ENCODE assay signal across 10 mouse cellular contexts in the genomic region with DNA sequence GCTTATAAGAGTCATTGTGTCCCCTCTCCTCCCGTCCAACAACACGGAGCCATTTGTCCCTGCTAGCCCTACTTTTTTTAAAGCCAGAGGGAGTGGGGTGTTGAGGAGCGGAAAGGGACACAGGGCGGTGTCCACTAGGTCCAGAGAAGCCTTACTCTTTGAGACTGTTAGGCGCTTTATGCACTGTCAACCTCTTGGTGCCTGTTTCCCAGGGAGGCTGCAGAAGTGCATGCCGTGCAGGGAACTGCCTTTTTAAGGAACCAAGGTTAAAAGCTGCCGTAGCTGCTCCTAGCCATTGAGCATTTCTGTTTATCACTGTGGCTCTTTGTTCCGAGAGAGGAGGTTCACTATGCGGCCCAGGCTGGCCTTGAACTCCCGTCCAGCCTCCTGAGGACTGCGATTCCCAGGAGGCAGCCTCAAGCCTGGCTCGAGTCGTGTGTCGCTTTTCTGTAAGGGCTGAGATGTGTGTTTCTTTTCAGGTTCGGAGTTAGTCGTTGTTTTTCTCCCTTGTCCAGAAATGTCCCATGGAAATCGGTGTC. TPM values are rescaled to one million over a fixed set of nuclear protein-coding genes. Genes with fewer than 3 reads are reported as not detected.
A peak's percentile ranks its signal among the peaks of the same experiment; 100 is the strongest.
DNase-seq lines count a peak whose midpoint lies in the region; ATAC-seq and TF ChIP-seq lines count a peak whose summit lies in the region.
"Had no signal": no experiment of that assay in that cellular context is flagged by ENCODE, and none has a peak within 500 bp of the region (broad histone marks: within the 10 kb centered on the region; RNA-seq: fewer than 3 reads in every experiment).

No protein-coding gene starts in this region.

- ATAC-seq in heart, embryonic 14.5 days (ENCODE audit: insufficient number of reproducible peaks, insufficient read depth, low FRiP score, low read depth): no peak
- no peak for ATAC-seq in hindbrain, embryonic 13.5 days (ENCODE audit: low FRiP score)

- no peaks in the 10 kb centered on the region for H3K9me3 ChIP-seq in heart, embryonic 14.5 days (ENCODE audit: control insufficient read depth, low read length)
- no peaks in the 10 kb centered on the region for H3K9me3 ChIP-seq in hindbrain, embryonic 13.5 days
- H3K9me3 ChIP-seq in midbrain, embryonic 10.5 days (replicated peaks): no peaks in the 10 kb centered on the region

- H3K4me3 ChIP-seq in heart, embryonic 14.5 days (ENCODE audit: control insufficient read depth in 1 of 2, insufficient read depth in 1 of 2, low read depth in 1 of 2, low read length in 2 of 2): peak overlapping the region; percentile 80 to 99; a peak in 3 of 4 replicates
- peak overlapping the region; percentile 96 for H3K4me3 ChIP-seq in bone marrow macrophage, adult 2 months (ENCODE audit: insufficient read depth, low read length)
- peak overlapping the region; percentile 99 for H3K4me3 ChIP-seq in hindbrain, embryonic 13.5 days
- peak overlapping the region; percentile 99 for H3K4me3 ChIP-seq in midbrain, embryonic 10.5 days

- no peak for TF ChIP-seq POLR2A in bone marrow macrophage, adult 2 months (IDR thresholded peaks at IDR 0.05; ENCODE audit: borderline replicate concordance, low read depth, low read length)

- H3K27ac ChIP-seq in heart, embryonic 14.5 days (replicated peaks in 1 of 2; ENCODE audit: control insufficient read depth in 1 of 2, insufficient read depth in 1 of 2, low read depth in 2 of 2, low read length in 2 of 2): no peak overlapping the region
- H3K27ac ChIP-seq in bone marrow macrophage, adult 2 months (ENCODE audit: insufficient read depth, low read depth, low read length): peak overlapping the region; percentile 65
- peak overlapping the region; percentile 94 for H3K27ac ChIP-seq in hindbrain, embryonic 13.5 days
- H3K27ac ChIP-seq in midbrain, embryonic 10.5 days (replicated peaks): peak overlapping the region; percentile 98

- peak overlapping the region; percentile 98 for H3K9ac ChIP-seq in heart, embryonic 14.5 days (ENCODE audit: low read length)
- peak overlapping the region; percentile 99 for H3K9ac ChIP-seq in hindbrain, embryonic 13.5 days

- H3K36me3 ChIP-seq in heart, embryonic 14.5 days (ENCODE audit: control insufficient read depth, insufficient read depth, low read length): peaks cover 42% of the 10 kb centered on the region
- H3K36me3 ChIP-seq in hindbrain, embryonic 13.5 days: peaks cover 37% of the 10 kb centered on the region
- H3K36me3 ChIP-seq in midbrain, embryonic 10.5 days: peaks cover 49% of the 10 kb centered on the region

- DNase-seq in heart, adult 8-10 months (ENCODE audit: low spot score): no peak
- no peak for DNase-seq in midbrain, embryonic 10.5 days (ENCODE audit: low spot score)
- no peak for DNase-seq in urinary bladder, postnatal 10 days (ENCODE audit: low spot score)
- no peak for DNase-seq in right cerebral cortex, postnatal 36 days (ENCODE audit: low spot score in 2 of 2)
- DNase-seq in kidney, adult 8-10 months: no peak

- no peaks in the 10 kb centered on the region for H3K27me3 ChIP-seq in heart, embryonic 14.5 days (ENCODE audit: control insufficient read depth, insufficient read depth, low read length)
- no peaks in the 10 kb centered on the region for H3K27me3 ChIP-seq in hindbrain, embryonic 13.5 days
- 0 out of 2 replicates have a peak, but pooled peaks cover 4% of the 10 kb centered on the region for H3K27me3 ChIP-seq in midbrain, embryonic 10.5 days (ENCODE audit: low read depth, poor library complexity, severe bottlenecking)
- H3K27me3 ChIP-seq: CH12.LX had no signal

- H3K4me1 ChIP-seq in heart, embryonic 14.5 days (ENCODE audit: control insufficient read depth in 2 of 2, insufficient read depth in 2 of 2, low read length in 2 of 2): peaks cover 9 to 12% of the 10 kb centered on the region in 2 experiments
- H3K4me1 ChIP-seq in bone marrow macrophage, adult 2 months (ENCODE audit: control insufficient read depth, insufficient read depth, low read length): peaks cover 12% of the 10 kb centered on the region
- peaks cover 48% of the 10 kb centered on the region for H3K4me1 ChIP-seq in hindbrain, embryonic 13.5 days (replicated peaks)
- peaks cover 30% of the 10 kb centered on the region for H3K4me1 ChIP-seq in midbrain, embryonic 10.5 days

- peak overlapping the region; percentile 77 for H3K4me2 ChIP-seq in heart, embryonic 14.5 days (ENCODE audit: low read length)
- peak overlapping the region; percentile 71 for H3K4me2 ChIP-seq in hindbrain, embryonic 13.5 days

- 70% methylated on average over 17 of the region's 17 CpGs for WGBS in heart, embryonic 14.5 days
- WGBS in hindbrain, embryonic 13.5 days: 37% methylated on average over 17 of the region's 17 CpGs
- WGBS in midbrain, embryonic 10.5 days: 66% methylated on average over 17 of the region's 17 CpGs

- TF ChIP-seq CTCF in bone marrow macrophage, adult 2 months (IDR thresholded peaks at IDR 0.05; ENCODE audit: low read depth, low read length): no peak

RNA-seq across cellular contexts. Expression of a gene that starts 1.7 kb away (rescaled TPM):
- 53.8 and 54.0 TPM in 2 replicates for polyA plus RNA-seq in heart, embryonic 14.5 days (2014; fragmentation: Nextera tagmentation; extraction: Ambion mirVana)
- 10 to 100 TPM; 29.2 to 43.0 (median 35.2) TPM for total RNA-seq in heart, adult 8-10 months (2022)
- polyA plus RNA-seq in bone marrow macrophage, adult 2 months (2012; ENCODE audit: insufficient read depth, insufficient read length, missing spikeins): 17.2 and 17.4 TPM in 2 replicates
- 141 and 149 TPM in 2 replicates for polyA plus RNA-seq in hindbrain, embryonic 13.5 days (2015; fragmentation: Nextera tagmentation; extraction: Ambion mirVana)
- polyA plus RNA-seq in midbrain, embryonic 10.5 days (2016; fragmentation: Nextera tagmentation; extraction: Ambion mirVana): 105 and 118 TPM in 2 replicates

RNA-seq across cellular contexts. Expression of a gene that starts 49.3 kb away (rescaled TPM):
- 14.5 and 16.3 TPM in 2 replicates for polyA plus RNA-seq in heart, embryonic 14.5 days (2014; fragmentation: Nextera tagmentation; extraction: Ambion mirVana)
- 100 to 1,000 TPM; 204 to 264 (median 228) TPM for total RNA-seq in heart, adult 8-10 months (2022)
- not detected in 2 replicates for polyA plus RNA-seq in bone marrow macrophage, adult 2 months (2012; ENCODE audit: insufficient read depth, insufficient read length, missing spikeins)
- polyA plus RNA-seq in hindbrain, embryonic 13.5 days (2015; fragmentation: Nextera tagmentation; extraction: Ambion mirVana): 1.6 and 2.0 TPM in 2 replicates
- polyA plus RNA-seq in midbrain, embryonic 10.5 days (2016; fragmentation: Nextera tagmentation; extraction: Ambion mirVana): 0.82 and 0.90 TPM in 2 replicates
- total RNA-seq: megakaryocyte-erythroid progenitor cell, adult 5-6 weeks had no signal

Comparison
In these comparisons a context has a peak if more than half of its experiments do, and no peak if none do; other contexts are left out.
1. H3K27ac ChIP-seq: peak in bone marrow macrophage, adult 2 months (single experiment), hindbrain, embryonic 13.5 days (single experiment) and midbrain, embryonic 10.5 days (single experiment); none in heart, embryonic 14.5 days (0 of 2).
2. Peak in every context shown above with its lines, with median percentiles within 50 percentile points of each other: H3K4me3 ChIP-seq.